Mouse (Mus musculus) lung, postnatal 4 days (tissue): ENCODE data around the gene Cep85l.

ENCODE experiments used
- DNase-seq, 2 experiments: peaks; one replicate each; pipeline ENCODE4 v3.0.0; 2021

The Cep85l gene

DNA sequence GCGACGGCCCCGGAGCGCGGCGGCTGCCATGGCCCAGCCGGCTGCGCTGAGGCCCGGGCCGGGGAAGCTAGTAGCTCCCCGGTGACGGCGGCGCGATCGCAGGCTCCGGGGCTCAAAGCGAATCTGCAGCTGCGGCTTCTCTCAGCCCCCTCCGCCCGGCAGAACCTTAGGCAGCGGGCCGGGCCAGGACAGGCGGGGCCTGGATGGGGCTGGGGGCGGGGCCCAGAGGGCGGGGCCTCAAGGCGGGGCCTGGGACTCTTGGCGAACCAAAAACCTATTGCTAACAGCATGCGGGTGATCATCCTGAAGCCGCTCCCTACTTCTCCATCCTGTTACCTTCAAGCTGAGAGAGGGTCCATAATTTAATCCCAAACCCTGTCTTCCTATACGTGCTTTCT, at the start of gene Cep85l:
Cep85l (minus strand) TSS at position 239 of the 398 bp plus-strand sequence.
- peak; percentile 92 to 93 for DNase-seq

DNA sequence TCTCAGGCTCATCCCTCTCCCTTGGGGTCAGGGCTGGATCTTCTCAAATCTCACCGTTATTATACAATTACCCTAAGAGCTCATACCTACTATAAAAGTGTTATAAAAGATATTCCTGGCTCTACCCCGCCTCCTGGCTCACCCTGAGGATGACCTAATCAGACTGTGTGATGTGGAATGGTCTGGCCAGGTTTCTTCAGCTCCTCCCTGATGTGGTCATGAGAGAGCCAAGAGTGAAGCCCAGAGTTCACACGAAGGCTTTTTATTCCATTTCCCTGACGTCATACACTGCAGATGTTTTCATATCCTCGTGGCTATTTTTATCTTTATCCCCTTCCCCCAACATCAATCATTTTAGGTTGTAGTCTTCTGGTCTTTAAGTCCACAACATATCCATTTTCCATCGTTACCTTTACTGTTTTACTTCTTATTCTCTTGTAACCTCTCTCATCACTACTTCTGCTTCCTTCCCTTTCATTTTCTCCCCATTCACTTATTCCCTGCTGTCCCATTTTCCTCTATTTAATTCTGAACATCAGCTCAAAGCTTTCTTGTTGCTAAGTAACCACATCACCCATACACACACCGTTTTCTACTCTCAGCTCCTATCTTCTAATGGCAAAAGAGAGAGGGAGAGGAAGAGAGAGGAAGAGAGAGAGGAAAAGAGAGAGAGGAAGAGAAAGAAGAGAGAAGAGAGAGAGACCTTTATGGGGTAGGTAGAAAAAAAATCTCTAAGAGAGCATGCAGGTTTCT, 49.1 kb upstream of the Cep85l start:
- DNase-seq = peak in 1 of 2 experiments; percentile 18

DNA sequence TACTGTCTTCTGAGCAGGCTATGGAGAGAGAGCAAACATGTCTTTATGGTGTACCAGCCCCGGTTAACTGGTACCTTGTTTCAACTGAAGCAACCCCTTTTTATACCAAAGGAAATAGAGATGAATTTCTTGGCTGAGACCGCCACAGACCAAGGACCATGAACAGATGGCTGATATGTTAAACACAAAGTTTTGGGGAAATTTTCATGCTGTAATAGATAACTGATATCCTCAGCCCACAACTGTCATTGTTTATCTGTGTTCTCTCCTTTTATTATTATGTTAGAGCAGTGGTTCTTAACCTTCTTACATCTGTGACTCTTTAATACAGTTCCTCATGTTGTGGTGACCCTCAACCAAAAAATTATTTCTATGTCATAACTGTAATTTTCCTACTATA, 46.8 kb upstream of the Cep85l start:
- no peak for DNase-seq

DNA sequence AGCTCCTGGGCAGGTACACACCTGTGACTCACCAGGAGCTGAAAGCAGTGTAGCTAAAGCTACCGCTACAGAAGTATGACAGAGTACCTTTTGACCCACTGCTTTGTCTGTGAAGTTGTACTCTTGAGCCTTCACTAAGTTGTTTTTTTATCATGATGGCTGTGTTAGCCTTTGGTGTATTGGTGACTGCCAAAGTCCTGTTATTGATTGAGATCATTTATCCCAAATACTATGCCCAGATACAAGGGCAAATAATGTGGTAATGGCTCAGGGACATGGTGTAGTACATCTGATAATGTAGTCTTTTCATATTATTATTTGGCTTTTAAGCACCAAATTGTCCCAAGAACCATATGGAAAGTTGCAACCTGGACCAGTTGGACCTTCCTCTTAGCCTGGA, 43.3 kb upstream of the Cep85l start:
- no peak for DNase-seq

DNA sequence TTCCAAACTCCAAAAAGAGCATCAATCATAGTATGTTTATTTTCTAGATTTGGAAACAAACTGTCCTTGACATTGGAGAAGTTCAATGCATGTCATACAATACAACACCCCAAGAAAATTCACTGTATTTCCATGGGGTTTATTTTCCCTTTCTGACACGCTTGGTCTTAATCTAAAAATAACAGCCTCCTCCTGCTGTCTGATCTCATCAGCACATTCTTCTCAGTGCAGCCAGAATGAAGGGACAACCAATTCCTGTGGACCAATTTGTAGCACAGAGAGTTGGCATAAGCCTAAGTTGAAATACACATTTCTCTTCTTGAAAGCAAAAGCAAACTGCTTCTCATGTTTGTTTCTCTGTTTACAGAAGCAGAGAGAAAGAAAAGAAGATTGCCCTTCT, 42.5 kb upstream of the Cep85l start:
- DNase-seq = no peak

DNA sequence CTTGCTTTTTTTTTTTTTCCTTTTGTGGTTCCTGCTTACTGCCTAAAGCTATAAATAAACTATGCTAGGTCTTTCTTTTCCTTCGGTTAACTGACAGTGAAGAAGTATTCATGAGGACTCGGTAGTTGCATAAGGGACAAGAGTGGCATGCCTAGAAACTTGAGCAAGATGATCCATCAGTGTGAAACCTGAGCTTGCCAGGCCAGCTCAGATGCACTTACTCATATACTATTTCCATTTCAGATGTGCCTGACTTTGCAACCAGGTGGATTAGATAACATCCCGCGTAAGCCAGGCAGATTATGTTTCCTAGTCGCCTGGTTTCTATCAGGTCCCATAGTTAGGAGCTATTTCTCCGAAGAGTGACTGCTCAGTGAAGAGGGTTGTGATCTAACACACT, 41.9 kb upstream of the Cep85l start:
- DNase-seq = no peak

DNA sequence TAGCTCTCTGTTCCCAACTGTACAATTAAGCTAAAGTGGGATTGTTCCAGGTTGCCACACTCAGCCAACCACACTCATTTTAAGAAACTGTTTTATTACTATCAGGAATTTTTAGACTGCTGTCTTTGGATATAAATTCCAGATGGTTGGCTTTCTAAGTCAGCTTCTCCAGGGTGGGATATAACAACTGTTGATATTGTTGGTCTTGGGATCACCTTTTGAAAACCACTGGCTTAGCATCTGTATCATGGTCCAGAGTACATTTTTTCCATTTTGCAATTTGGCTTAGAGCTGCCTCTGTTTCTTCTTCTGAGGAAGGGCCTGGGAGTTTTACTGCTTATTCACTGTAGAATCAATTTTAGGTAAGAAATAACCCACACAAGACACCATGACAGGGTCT, 40.3 kb upstream of the Cep85l start:
- no peak for DNase-seq

DNA sequence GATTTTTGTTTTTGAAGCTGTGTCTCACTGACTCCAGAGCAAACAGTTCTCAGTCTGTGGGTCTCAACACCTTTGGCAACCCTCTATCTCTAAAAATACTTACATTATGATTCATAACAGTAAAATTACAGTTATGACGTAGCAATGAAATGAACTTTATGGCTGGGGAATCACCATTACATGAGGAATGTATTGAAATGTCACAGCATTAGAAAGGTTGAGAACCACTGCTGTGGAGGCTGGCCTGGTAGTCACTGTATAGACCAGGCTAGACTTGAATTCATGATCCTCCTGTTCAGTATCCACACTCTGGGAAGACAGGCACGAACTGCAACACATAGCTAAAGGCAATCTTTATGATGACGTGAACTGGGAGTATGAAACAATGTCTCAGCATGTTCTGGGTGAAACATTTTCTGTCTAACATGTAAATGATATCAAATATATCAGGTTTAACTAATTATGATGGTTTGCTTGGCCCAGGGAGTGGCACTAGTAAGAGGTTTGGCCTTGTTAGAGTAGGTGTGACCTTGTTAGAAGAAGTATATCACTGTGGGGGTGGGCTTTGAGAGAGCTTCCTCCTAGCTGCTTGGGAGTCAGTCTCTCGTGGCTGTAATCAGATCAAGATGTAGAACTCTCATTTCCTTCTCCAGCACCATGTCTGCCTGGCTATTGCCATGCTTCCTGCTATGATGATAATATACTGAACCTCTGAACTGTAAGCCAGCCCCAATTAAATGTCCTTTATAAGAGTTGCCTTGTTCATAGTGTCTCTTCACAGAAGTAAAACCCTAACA, 39.6 kb upstream of the Cep85l start:
- DNase-seq = no peak

DNA sequence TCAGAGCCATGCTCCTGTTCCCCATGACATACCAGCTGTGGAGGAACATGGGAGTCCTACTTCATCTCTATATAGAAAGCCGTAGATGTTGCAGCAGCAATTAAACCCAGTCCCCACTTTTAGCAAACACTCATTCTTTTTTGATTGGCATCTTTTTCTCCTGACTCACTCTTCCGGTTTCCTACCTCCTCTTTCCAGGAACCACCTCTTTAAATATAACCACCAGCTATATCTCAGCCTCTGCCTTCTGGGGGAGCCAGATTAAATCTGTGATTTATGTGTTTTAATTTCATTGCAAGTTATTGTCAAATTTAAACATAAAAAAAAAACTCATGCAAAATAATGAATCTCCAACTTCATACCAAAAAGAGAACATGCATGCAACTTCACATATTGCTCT, 37.3 kb upstream of the Cep85l start:
- DNase-seq = no peak

DNA sequence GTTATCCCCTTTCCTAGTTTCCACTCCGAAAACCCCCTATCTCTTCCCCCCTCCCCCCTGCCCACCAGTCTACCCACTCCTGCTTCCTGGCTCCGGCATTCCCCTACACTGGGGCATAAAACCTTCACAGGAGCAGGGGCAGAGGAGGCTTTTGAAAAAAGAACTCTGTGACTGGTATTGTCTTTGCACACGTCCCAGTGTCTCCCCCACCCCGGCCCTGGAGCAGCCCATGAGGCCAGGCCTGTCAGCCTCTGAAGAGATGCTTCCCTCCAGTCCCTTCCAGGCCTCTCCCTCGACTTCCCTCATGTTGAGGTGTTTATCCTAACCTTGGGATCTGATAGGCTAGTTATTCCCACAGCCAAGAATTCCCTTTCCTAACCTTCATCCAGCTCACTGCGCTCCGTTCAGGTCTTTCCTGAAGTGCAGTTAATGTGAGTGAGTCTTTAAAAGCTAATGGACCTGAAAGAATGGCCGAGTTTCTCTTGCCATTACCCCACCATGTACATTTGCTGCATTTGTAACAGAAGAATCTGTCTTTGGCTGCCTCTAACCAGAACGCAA, 36.5 kb upstream of the Cep85l start:
- DNase-seq = no peak

DNA sequence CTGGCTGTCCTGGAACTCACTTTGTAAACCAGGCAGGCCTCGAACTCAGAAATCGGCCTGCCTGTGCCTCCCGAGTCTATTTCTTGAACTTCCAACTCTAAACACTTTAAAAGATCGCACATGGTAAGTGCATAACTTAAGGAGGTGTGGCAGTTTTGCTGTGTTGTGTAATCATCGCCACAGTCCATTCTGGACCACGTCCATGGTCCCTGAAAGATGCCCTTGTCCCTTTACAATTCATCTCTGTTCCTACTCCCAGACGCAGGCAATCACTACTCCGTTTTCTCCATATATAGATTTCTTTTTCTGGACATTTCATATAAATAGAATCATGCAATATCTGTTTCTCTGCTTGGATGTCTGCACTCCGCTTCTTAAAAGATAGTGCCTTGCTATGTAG, 35.5 kb upstream of the Cep85l start:
- no peak for DNase-seq

DNA sequence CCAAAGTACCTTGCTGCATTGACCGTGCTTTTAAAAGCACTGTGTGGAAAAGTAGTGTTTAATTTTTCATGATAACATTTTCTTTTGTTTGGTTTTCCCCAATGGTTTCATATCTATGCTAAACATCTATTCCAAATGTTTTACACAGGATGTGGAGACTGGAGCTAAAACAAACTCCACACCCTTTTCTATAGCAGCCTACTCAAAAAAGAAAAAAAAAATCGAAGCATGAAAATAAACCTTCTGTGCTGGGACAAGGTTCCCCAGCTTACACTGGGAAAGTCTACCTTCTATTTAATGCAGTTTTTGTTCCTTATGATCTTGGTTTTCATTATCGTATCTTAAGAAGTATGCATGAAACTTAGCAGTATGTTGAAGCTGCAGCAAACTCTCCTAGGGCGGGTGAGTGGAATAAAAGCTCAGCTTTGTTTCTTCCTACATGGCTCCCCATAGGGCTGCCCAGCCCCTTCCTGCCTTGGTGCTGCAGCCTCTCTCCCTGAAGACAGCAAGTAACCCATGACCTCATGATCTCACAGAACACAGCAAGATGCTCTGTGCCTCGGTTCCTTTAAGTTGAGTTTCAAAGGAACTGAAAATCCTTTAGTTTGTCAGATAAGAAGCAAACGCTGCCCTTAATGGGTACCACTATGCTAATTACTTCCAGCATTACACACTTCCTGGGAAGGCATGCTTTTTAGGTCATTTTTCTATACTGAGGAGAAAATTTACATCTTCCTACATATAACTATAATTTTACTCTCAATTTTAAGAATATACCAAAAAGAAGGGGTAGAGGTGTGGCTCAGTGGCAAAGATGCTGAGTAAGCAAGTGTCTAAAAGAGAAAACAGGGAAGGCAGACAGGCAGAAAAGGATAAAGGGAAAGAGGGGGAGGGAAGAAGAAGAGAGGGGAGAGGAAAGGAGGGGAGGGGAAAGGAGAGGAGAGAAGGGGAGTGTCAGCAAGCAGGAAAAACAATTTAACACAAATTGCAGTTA, 34.6 kb upstream of the Cep85l start:
- DNase-seq = peak; percentile 29 to 59

DNA sequence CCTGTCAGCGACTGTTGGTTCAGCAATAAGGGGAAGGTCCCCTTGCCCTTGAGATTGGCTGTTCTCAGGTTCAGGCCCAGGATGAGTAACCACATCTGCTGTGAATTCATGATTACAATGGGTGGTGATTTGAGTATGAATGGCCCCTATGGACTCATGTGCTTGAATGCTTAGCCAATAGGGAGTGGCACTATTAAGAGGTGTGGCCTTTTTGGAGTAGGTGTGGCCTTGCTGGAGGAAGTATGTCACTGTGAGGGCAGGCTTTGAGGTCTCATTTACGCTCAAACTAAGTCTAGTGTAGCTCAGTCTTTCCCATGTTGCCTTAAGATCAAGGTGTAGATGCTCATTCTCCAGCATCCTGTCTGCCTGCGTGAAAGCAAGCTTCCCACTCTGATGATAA, 33.2 kb upstream of the Cep85l start:
- no peak for DNase-seq

DNA sequence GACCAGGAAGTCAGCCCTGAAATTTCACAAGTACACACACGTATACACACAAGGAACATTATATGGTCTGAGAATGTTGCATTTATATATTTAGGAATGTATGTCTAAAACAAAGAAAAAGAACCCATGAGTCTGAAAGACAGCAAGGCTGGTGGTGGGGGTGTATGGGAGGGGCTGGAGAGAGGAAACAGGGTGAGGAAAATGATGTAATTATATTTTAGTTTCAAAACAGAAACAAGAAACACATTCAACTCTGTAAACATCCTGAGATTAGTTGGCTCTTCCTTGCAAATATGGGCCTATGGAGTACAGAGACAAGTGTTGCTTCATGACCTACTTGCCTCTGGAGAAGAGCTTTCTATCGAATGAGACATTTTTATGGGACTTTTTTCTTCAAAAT, 32.4 kb upstream of the Cep85l start:
- peak; percentile 50 to 51 for DNase-seq

DNA sequence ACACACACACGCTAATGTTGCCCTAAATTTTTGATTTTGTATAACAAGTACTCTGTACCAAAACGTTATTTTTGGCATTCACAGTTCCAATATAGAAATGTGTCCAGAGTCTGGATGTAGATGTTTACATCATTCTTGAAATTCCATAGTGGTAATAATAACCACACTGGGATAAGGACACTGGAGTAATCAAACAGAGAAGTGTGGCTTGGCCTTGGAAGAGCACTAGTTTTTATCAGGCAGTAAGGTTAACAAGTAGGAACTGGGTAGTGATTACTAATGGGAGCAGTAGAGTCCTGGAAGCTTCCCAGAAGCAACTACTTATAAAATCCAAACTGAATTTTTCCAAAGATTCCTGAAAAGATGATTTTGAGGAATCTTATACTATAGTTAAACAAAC, 31.1 kb upstream of the Cep85l start:
- DNase-seq = no peak

DNA sequence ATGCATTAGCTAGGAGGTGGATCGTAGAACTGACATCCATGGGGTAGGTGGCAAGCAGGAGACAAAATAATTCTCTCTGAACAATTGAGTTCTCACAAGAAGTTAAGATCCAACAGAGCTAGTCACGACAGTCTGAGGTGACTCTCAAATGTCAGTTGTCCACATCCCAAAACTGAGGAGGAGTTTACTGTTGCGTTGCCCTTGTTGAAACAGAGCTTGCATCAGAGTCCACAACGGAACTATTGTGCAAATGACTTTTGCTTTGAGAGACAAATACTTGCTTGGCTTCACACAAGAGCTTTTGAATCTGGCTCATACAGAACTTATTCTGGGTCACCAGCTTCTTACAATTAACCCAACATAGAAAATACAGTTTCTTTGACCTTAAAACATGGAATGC, 27.7 kb upstream of the Cep85l start:
- DNase-seq = peak in 1 of 2 experiments; percentile 15

DNA sequence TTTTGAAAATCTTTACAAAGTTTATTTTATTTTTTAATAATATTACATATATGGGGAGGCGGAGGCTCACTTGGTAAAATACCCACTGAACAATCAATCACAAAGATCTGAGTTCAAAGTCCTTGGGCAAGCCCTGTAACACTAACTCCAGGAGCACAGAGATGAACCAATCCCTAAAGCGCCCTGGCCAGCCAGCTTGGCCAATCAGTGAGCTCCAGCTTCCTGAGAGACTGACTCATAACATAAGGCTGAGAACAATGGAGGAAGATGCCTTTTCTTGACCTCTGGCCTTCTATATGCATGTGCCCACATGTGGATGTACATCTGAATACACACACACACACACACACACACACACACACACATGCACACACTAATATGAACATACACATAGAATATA, 27.1 kb upstream of the Cep85l start:
- DNase-seq = no peak

DNA sequence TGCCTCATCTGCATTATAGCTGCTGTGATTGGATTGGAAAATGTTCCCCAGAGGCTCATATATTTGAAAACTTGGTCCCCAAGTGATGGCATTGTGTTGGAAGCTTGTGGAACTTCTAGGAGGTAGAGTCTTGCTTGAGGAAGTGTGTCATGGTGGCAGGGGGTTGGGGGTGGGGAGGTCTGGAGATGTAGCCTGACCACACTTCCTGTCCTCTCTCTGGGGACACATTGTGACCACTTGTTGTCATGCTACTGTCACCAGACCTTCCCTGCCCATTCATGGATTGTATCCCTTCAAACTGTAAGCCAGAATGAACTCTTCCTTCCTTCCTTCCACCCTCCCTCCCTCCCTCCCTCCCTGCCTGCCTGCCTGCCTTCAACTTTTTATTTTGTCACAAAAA, 22.5 kb upstream of the Cep85l start:
- no peak for DNase-seq

DNA sequence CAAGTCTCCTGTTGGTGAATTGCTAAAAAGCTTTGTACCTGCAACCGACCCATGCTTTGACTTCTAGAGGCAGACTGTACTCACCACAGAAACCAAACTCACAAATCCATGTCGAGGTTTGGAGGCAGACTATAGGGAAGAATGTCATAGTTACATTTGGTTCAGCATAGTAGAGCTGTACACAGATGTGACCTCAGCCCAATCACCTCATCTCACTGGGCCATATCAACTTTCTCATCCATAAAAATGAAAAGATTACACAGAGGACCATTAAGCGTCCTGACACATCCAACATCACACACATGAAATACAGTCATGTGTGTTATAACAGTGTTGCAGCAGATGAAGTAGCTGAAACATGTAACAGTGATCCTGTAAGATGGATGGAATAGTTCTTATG, 19.3 kb upstream of the Cep85l start:
- no peak for DNase-seq

DNA sequence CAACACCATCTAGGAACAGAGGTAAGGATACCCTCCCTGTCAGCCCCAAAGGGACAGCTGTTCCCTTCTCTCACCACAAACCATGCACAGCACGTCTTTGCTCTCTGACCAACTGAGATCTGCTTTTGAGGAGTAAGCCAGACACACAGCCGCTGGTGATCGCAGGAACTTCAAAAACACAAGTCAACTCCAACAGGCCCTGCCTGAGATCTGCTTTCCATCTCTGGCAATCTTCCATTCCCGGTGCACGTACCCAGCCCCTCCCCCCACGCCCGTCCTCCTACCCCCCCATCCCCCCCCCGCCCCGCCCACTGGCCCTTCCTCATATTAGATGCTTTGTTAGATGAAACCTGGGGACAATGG, 18.8 kb upstream of the Cep85l start:
- DNase-seq = peak; percentile 48 to 60

DNA sequence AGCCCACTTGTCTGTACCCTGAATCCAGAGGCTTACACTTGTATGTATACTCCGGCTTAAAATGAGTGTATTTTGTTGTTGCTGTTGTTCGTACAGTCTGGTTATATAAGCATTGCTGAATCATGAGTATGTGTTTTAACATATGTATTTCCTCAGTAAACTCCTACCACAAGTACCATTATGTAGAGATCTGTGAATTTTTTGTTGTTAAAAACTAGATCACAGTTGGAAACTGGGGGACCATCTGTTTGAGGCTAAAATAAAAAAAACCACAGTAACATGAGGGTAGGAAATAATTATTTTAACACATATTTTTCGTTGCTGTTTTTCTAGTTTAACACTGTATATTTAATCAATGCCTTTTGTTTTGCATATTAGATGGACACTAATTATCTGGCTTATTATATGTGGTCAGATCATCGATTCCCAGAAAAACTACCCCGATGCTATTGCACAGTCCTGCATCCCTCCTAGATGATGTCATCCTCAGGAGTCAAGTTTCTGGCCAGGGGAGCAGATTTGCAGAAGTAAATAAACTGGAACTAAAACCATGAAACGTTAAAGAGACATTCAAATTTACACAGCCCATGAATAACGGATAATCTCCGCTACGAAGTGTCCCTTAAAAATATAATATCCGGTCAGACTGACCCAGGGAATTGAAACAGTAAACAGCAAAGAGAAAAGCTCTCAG, 18.2 kb upstream of the Cep85l start:
- DNase-seq = no peak

DNA sequence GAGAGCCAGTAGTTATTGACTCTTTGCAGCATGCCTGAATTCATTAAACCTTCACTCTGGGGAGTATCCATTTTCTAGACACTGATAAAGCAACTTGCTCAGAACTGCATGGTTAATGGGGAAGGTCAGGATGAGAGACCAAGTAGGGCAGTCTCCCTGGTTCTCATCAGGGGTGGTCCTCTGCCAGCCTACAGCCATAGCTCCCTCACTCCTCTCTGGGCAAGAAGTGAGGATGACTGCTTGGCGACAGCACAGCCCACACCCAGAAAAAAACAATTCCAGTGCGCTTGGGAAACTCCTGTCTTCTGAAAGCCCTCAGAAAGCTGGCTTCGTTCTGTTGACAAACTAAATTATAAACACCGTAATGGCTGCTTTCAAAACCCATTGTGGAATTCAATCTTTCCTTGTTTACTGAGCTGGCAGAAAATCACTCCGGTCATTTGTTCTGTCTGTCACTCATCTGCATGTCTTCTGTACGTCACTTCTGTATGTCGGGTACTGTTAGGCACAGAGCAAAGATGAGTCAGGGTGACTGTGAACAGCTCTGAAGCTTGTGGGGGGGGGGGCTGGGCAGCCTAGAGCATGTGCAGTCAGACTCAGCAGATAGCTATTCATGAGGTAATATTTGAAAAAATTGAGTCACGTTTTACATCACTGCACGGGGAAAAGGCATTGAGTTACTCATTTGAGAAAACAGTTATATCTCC, 15.3 kb upstream of the Cep85l start:
- DNase-seq = peak in 1 of 2 experiments; percentile 11
